Mouse (Mus musculus) heart, adult 9 months (tissue): Measurements from ENCODE around the gene Prmt7.
"Not testable (repeated sequence)": the region's sequence is repeated elsewhere in the genome, so short reads cannot be mapped to it uniquely, and the experiment has no call there.

Experiments used
- DNase-seq, 2 experiments: peaks; one replicate each; pipeline ENCODE4 v3.0.0; 2022; ENCODE audit warnings: low spot score in 2 of 2

Gene Prmt7

DNA sequence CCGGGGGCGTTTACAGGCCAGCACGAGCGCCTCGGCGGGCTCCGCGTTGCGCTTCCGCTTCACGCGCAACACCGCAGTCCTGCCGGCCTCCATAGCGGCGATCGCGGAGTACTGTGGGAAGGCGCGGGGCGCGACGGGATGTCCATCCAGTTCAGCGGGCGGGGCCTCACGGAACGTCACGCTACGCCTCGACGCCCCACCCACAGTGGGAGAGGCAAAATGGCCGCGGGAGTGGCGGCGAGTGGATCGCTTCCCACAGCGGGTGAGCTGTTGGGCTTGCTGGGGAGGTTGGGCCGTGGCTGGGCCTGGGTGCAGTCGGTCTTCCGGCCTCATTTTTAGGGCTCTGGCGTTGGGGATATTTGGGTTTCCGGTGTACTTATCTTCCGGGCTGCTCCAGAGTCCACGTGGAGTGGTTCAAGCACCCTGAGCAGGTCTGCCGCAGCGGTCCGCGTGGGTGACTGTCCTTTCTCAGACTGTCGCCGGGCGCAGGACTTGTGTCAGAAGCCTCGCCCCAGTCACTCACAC lies at the start of gene Prmt7, which contains the start of gene Slc7a6os:
TSS of gene Prmt7 (plus strand) at position 116 of the 525 bp plus-strand sequence.
TSS of gene Slc7a6os (minus strand) at position 115 of the 525 bp plus-strand sequence.
- peak; percentile 93 to 94 for DNase-seq

GRCm38 (mm10) chr8:106163251-106163650 lies 47.5 kb upstream of the Prmt7 start:
- no peak for DNase-seq

DNA sequence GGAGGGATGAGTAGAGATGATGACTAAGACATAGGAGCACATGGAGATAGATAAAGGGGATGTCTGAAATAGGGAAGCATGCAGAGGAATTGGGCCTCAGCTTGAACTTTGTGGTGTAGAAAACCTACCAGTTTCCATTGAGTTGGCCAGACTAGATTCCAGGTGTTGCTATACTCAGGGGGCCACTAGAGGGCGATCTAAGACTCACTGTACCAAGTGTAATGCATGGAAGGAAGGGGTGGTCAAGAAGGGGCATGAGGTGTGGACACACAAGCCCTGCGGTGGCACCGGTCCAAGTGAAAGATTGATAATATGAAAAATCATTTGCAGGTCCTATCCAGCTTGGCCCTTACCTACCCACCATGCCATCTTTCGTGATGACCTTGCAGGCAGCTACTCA lies 45.3 kb upstream of the Prmt7 start:
- peak in 1 of 2 experiments; percentile 68 for DNase-seq

GRCm38 (mm10) chr8:106168356-106169016 lies 42.2 kb upstream of the Prmt7 start, which contains the start of gene Slc7a6:
TSS of gene Slc7a6 (plus strand) at chr8:106168857.
- peak; percentile 86 to 87 for DNase-seq

GRCm38 (mm10) chr8:106169017-106169933 lies 41.5 kb upstream of the Prmt7 start:
- DNase-seq: peak in 1 of 2 experiments; percentile 36

GRCm38 (mm10) chr8:106169934-106170480 lies 40.7 kb upstream of the Prmt7 start:
- DNase-seq: no peak

DNA sequence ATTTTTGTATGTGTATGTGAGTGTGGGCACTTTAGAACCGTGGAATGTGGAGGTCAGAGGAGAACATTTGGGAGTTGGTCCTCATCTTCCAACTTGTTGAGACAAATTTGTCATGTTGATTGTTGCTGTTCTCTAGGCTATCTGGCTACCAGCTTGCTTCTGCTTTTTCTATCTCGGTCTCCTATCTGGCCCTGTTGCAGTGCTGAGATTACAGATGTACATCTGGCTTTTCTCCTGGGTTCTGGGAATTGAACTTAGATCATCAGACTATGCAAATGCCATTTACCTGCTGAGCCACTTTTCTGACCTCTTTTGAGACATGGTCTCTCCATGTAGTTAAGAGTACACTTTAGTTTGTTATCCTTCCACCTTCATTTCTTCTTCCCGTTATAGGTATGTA lies 37.2 kb upstream of the Prmt7 start:
- DNase-seq: no peak

- no peak for DNase-seq
Measured at GRCm38 (mm10) chr8:106176891-106177290, 33.8 kb upstream of the Prmt7 start.

DNA sequence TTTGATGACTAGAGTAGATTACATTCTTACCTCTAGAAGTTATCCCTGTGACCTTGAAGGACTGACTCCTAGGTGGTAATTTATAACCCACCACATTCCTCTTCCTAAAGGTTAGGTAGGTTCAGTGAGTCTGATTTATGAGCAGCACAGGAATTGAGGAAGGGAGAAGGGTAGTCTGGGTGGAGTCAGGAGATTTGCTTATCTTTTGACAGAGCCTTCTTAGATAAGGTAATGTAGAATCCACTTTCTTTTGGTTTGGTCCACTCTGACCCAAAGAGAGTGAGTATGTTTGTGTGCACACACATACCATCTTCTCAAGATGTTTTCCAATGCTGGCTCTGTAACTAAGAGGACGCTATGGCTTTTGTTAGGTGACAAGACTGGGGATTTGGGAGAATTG lies 33.1 kb upstream of the Prmt7 start:
- no peak for DNase-seq

DNA sequence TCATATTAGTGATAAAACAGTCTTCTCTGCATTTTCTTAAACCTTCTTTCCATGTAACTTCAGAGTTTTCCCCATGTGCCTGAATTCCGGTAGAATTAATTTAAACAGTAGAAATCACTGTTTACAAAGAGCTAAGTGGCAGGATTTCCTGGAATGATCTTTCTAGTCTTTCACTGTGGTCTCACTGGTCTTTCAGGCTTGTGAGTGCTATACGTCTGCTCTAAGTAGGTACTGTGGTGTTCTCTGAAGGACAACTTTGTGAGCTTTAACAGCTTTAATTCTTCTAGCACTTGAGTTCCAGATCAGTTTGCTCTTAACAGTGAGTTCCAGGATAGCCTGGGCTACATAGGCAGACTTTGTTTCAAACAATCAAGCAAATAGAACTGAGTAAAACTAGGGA lies 32.3 kb upstream of the Prmt7 start:
- no peak for DNase-seq

- peak; percentile 76 to 81 for DNase-seq
Measured at GRCm38 (mm10) chr8:106185628-106186270, 25.0 kb upstream of the Prmt7 start.

- DNase-seq: no peak
Measured at GRCm38 (mm10) chr8:106186394-106186793, 24.3 kb upstream of the Prmt7 start.

DNA sequence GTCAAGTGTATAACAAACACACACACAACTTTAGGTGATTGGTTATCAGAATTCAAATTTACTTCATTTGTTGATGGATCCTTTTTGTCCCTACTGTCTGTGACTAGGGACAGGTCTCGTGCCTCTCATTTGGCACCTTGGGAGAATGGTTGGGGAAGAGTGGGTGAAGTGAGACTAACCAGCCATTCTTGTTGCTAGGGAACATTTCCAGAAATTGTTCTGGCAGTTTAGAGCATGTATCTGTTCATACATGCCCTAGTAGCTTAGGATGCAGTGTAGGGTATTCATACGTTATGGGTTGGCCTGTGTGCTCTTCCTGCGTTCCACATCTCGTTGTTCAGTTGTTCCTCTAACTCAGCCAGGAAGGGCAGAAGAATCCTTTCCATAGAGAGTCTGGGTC lies 21.6 kb upstream of the Prmt7 start:
- no peak for DNase-seq

GRCm38 (mm10) chr8:106191639-106192038 lies 19.1 kb upstream of the Prmt7 start:
- DNase-seq: peak in 1 of 2 experiments; percentile 22

DNA sequence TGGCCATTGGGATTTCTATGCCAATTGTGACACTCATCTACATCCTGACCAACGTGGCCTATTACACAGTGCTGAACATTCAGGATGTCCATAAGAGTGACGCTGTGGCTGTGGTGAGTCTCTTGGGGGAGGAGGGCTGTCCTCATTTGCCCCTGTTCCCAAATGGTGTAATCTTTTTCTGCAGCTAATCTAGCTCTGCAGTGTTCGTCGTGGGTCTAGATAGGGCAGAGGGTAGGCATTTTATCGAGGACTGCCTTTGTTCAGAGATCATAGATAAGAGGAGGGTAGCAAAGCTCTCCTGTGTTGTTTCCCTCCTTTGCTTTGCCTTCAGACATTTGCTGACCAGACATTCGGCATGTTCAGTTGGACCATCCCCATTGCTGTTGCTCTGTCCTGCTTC lies 17.6 kb upstream of the Prmt7 start:
- no peak for DNase-seq

DNA sequence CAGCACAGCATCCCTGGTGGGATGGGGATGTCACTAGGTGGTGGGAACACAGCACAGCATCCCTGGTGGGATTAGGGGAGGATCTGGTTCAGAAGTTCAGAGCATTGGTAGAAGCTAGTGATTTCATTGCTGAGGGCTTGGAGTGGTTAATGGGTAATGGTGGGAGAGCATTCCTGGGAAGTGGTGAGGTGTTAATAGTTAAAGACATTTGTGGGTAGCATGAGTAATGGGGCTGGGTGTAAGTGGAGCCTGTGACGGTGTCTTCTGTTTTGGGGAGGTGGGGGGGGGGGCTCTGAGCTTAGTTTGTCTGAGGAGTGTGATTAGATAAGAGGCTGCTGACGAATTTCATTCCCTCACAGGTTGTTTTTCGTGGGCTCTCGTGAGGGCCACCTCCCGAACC lies 16.7 kb upstream of the Prmt7 start:
- no peak for DNase-seq

GRCm38 (mm10) chr8:106198741-106199140 lies 12.0 kb upstream of the Prmt7 start:
- DNase-seq: peak; percentile 11 to 25

DNA sequence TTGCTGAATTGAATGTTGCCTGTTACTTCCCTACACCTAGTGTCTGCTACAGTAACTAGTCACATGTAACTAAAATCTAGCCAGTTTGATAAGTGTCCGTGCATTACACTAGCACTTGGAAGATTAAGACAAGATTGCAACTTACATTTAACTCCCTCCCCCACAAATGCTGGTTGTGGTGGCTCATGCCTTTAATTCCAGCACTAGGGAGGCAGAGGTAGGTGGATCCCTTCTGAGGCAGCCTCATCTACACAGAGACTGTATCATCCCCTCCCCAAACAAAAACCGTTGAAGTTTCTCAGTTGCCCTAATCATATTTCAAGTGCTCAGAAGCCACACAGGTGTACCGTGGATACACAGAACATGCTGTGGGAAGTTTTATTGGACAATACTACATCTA lies 11.1 kb upstream of the Prmt7 start:
- DNase-seq: not testable (repeated sequence)

DNA sequence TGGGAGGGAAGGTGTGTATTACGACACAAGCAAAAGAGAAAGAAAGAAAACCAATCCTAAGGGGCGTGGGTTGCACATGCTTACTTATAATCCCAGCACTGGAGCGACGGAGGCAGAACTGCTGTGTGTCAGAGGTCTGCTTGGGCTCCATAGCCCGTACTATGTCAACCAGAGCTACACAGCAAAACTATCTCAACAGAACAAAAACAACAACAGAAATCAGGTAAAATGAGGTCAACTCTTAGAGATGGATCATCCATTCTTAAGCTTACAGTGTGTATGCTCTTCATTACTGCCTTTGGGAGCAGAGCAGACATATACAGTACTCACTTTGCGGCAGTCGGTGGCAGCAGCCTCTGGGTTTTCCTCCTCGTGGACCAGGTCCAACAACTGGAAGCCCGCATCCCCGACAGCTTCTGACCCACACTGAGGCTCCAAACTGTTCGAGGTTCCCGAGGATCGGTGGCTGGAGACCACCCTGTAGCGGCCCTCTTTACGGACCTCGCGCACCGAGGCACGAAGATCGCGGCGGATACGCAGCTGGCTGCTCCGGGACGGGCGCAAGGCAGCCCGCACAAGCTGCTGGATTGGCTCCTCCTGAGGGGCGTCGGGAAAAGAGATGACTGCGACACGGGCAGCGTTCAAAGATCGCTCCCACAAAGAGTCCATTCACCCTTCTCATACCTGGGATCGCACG lies 553 bp upstream of the Prmt7 start:
- DNase-seq: no peak

- DNase-seq: no peak
Measured at GRCm38 (mm10) chr8:106211421-106211820, 685 bp downstream of the Prmt7 start.

DNA sequence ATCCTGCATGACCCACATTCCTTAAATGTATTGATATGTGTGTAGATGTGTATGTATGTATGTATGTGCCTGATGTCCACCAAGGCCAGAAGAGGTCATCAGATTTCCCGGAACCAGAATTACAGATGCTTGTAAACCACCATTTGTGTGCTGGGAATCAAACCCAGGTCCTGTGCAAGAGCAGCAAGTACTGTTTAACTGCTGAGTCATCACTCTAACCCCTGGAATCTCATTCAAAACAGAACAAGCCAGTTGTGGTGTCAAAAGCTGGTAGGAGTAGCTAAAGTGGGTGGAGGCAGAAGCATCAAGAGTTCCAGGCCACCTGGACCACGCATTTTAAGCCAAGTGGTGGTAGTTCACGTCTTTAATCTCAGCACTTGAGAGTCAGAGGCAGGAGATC lies 3.2 kb downstream of the Prmt7 start:
- no peak for DNase-seq
